Mouse (Mus musculus) B cell, adult 2 months (primary cell): Measurements from ENCODE around the gene Sema6d.

Experiments
- DNase-seq, 2 experiments: peaks; one replicate each; pipeline ENCODE4 v3.0.0; 2022

The Sema6d gene

GRCm38 (mm10) chr2:124089813-124090230, at the start of gene Sema6d:
Gene Sema6d, plus strand, starts transcription at chr2:124089969.
- no peak for DNase-seq

- DNase-seq: no peak
Observed at GRCm38 (mm10) chr2:124059910-124060309, 29.9 kb upstream of the Sema6d start.

GRCm38 (mm10) chr2:124068380-124068779, 21.4 kb upstream of the Sema6d start:
- no peak for DNase-seq

GRCm38 (mm10) chr2:124070664-124071063, 19.1 kb upstream of the Sema6d start:
- DNase-seq: no peak

GRCm38 (mm10) chr2:124071380-124071779, 18.4 kb upstream of the Sema6d start:
- DNase-seq: no peak

- DNase-seq: no peak
Observed at GRCm38 (mm10) chr2:124090231-124091141, 717 bp downstream of the Sema6d start.

GRCm38 (mm10) chr2:124099697-124100096, 9.9 kb downstream of the Sema6d start:
- no peak for DNase-seq

- no peak for DNase-seq
Observed at GRCm38 (mm10) chr2:124100486-124101200, 10.9 kb downstream of the Sema6d start.

- DNase-seq: no peak
Observed at GRCm38 (mm10) chr2:124101201-124101517, 11.4 kb downstream of the Sema6d start.

GRCm38 (mm10) chr2:124101580-124101979, 11.8 kb downstream of the Sema6d start:
- no peak for DNase-seq

- no peak for DNase-seq
Observed at GRCm38 (mm10) chr2:124103277-124103676, 13.5 kb downstream of the Sema6d start.

GRCm38 (mm10) chr2:124118469-124119243, 28.9 kb downstream of the Sema6d start:
- DNase-seq: no peak

- DNase-seq: no peak
Observed at GRCm38 (mm10) chr2:124120355-124120754, 30.6 kb downstream of the Sema6d start.

GRCm38 (mm10) chr2:124121539-124121938, 31.8 kb downstream of the Sema6d start:
- DNase-seq: no peak

GRCm38 (mm10) chr2:124125504-124125903, 35.7 kb downstream of the Sema6d start:
- no peak for DNase-seq

- no peak for DNase-seq
Observed at GRCm38 (mm10) chr2:124126853-124127252, 37.1 kb downstream of the Sema6d start.

- no peak for DNase-seq
Observed at GRCm38 (mm10) chr2:124130876-124131275, 41.1 kb downstream of the Sema6d start.

- no peak for DNase-seq
Observed at GRCm38 (mm10) chr2:124141510-124142044, 51.8 kb downstream of the Sema6d start.

GRCm38 (mm10) chr2:124145528-124145927, 55.8 kb downstream of the Sema6d start:
- no peak for DNase-seq

GRCm38 (mm10) chr2:124158158-124158557, 68.4 kb downstream of the Sema6d start:
- no peak for DNase-seq

- no peak for DNase-seq
Observed at GRCm38 (mm10) chr2:124162001-124162599, 72.3 kb downstream of the Sema6d start.

- no peak for DNase-seq
Observed at GRCm38 (mm10) chr2:124168411-124168810, 78.6 kb downstream of the Sema6d start.

- no peak for DNase-seq
Observed at GRCm38 (mm10) chr2:124171718-124172117, 81.9 kb downstream of the Sema6d start.
